Comparison of ENCODE assay signal across 1 mouse cellular context in the genomic region with DNA sequence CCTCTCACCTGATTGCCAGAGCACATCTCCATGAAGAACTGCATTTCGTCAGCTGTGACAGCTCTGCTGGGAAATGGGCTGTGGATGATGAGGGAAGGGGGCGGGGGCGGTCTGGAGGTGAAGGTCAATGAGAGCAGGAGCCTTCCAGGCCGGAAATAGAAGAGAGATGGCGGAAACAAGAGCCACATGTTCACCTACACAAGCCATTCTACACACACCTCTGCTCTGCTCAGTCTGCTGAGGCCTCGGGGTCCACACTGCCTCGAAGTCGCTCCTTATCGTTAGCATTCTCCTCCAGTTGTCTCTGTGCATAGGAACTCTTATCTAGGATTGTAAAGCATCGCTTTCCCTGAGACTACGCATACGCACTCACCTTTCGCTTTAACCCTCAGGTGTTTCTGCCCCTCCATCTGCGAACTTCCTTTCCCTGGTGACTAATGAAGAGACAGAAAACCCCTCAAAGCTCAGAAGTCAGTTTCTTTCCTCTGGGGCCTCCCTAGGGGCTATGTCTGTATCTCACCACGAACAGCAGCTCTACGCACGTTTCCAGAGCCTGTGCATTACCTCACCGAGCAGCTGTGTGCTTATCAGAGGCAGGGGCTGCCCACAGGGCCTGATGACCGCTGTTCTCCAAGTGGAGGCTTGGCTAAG.
TF ChIP-seq lines count a peak whose summit lies in the region.

No protein-coding gene starts in this region.

TF ChIP-seq in CH12.LX, 34 proteins besides CTCF, POLR2A, EP300 and RAD21 (continued from another document):
- TF ChIP-seq MEF2A (IDR thresholded peaks at IDR 0.05; ENCODE audit: borderline replicate concordance, low read depth, low read length) (peak; percentile 92), JUN (IDR thresholded peaks at IDR 0.05; ENCODE audit: insufficient read depth, low read depth, low read length) (peak; percentile 92), NRF1 (IDR thresholded peaks at IDR 0.05; ENCODE audit: low read depth, low read length) (0 out of 2 replicates have a peak, but pooled peaks have one; percentile 38), ELF1 (IDR thresholded peaks at IDR 0.05; ENCODE audit: low read depth, low read length) (peak; percentile 10; the same call in 1 of the 2 replicates), HCFC1 (IDR thresholded peaks at IDR 0.05; ENCODE audit: low read depth, low read length) (peak; percentile 48; the same call in 1 of the 2 replicates), KAT2A (IDR thresholded peaks at IDR 0.05; ENCODE audit: insufficient replicate concordance, low read length) (0 out of 2 replicates have a peak, but pooled peaks have one; percentile 50), TBP (conservative IDR thresholded peaks at IDR 0.05; ENCODE audit: low read depth, low read length) (peak; percentile 70), PAX5 (IDR thresholded peaks at IDR 0.05; ENCODE audit: low read length) (no peak)
